Mouse (Mus musculus): Measurements from ENCODE around the gene Adam22.
"Not testable (repeated sequence)": the region's sequence is repeated elsewhere in the genome, so short reads cannot be mapped to it uniquely, and the experiment has no call there.

The Adam22 gene

DNA sequence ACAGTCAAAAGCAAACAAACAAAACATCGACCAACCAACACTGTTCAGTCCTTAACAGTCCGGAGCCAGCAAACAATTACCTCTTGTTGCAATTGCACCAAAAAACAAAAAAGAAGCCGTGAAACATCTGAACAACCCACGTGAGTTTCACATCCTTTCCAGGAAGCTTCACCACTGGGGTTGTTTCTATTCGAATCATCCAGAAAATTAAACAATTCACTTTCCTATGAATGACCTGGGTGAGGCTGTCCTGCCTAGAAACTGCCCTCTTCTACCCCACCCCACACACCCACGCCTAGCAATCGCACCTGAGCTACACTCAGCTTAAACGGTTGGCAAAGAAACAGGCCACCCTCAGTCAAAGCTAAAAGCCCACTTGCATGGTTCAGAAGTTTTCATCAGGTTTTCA lies 312.2 kb downstream of the Adam22 start:
- DNase-seq: no peak

DNA sequence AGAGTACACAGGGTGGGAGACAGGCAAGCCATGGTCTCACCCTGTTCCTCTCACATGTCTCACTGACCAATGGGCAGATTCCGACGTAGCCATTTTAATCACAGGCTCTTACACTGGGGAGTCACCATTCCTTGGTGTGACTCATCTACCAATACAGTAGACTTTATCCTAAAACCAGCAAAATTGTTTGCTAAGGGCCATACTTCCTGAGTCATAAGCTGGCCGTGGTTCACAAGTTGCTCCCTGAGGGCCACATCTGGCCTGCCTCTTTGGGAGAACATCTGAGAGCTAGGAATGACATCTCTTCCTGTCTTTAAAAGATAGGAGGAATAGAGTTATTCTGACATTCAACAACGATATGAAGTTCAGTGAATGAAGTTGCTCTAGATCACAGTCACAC lies 314.1 kb downstream of the Adam22 start:
- no peak for DNase-seq

DNA sequence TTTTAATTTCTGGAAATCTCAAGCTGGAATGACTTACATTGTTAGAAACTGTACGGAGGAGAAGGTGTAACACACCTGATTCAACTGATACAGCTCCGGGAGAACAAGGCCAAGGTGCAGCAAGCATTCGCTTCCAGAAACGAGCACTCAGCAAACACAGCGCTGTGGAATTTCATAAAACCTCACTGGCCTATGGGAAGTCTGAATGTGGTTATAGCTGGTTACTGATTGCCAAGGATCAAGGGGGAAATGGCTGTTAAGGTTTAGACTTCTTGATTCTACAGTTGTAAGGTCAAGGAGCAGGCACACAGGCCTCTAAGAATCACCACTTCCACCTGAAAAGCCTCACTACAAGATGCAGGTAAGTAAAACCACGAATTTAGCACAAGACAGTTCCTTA lies 322.1 kb downstream of the Adam22 start, which contains the start of gene Sri:
TSS of gene Sri (plus strand) at position 224 of the 400 bp plus-strand sequence.
- DNase-seq: no peak

DNA sequence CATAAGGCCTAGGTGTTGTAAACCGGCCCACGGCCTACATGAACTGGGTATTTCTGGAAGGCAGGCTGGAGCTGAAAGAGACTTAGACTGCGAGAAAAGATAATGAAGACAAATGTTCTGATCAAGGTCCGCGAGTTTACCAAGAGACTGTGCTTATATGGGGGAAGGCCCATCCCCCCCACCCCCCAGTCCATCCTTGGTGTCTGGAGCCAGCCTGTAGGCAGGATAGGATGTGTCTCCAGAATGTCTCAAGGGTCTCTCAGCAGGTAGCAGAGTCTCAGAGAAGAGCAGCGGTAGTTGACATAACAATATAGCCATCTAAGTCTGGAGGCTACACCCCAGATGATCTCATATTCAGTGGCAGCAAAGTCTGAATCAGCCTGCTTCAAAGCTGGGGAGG lies 333.4 kb downstream of the Adam22 start:
- DNase-seq: not testable (repeated sequence)
